Mouse (Mus musculus) embryonic fibroblast, embryonic 13.5 days (primary cell): Measurements from ENCODE around the gene Cnot2.

Experiments
- CTCF ChIP-seq: IDR thresholded peaks from 2 replicates; pipeline ENCODE4 v1.5.1; 2011; ENCODE audit warnings: mild to moderate bottlenecking, control low read depth, low read length, moderate library complexity, borderline replicate concordance; ENCODE audit not compliant: insufficient read depth
- POLR2A ChIP-seq: IDR thresholded peaks from 2 replicates; pipeline ENCODE4 v1.6.1; 2011; ENCODE audit warnings: low read depth, mild to moderate bottlenecking, control low read depth, low read length, moderate library complexity

DNA sequence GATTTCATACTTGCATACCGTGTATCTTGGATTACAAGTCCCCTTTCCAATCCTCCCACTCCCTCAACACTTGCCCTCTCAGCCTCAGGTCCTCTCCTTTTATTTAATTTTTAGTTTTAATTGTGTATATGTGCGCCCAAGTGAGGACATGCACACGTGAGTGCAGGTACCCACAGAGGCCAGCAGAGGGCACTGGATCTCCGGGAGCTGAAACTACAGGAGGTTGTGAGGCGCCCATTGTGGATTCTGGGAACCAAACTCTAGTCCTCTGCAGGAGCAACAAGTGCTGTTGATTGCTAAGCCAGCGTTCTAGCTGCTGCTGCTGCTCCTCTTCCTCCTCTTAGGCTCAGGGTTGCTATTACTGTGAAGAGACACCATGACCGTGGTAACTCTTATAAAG lies 128.5 kb downstream of the Cnot2 start:
- no peak for TF ChIP-seq CTCF
- TF ChIP-seq POLR2A: no peak
